20 mouse cellular contexts compared by ENCODE assay signal in the genomic region with DNA sequence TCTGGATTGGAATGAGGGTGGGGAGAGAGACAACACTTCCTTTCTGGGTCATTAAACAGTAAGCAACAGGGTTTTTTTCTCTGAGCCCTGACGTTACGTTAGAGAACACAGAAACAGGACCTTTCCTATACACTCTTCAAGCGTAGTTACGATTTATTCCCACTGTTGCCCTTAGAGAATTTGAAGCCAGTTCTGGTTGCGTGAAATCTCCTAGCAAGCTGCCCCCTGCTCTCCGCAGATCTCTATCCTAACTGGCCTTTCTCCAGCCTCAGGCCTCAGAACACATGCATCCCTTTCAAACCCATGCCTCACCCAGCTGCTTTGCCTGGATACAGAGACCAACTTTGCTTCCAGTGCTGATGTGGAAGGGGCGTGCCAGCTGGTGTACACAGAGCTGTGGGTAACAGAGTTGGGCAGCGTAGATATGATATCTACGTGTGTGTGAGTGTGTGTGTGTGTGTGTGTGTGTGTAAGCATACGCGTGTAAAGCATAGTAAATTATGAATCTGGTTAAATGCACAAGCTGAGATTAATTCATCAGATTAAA. TPM values are rescaled to one million over a fixed set of nuclear protein-coding genes. Genes with fewer than 3 reads are reported as not detected.
DNase-seq lines count a peak whose midpoint lies in the region; ATAC-seq and TF ChIP-seq lines count a peak whose summit lies in the region.
"Had no signal": no experiment of that assay in that cellular context is flagged by ENCODE, and none has a peak within 500 bp of the region (broad histone marks: within the 10 kb centered on the region; RNA-seq: fewer than 3 reads in every experiment).

No protein-coding gene starts in this region.

- TF ChIP-seq EP300 in lung, postnatal 0 days (IDR thresholded peaks at IDR 0.05) = no peak

- no peaks in the 10 kb centered on the region for H3K9me3 ChIP-seq in embryonic facial prominence, embryonic 14.5 days (ENCODE audit: control insufficient read depth, low read length)
- H3K9me3 ChIP-seq in embryonic facial prominence, embryonic 10.5 days = no peaks in the 10 kb centered on the region
- H3K9me3 ChIP-seq in hindbrain, embryonic 16.5 days (ENCODE audit: control insufficient read depth, low read length) = no peaks in the 10 kb centered on the region
- H3K9me3 ChIP-seq in hindbrain, embryonic 14.5 days (ENCODE audit: control insufficient read depth, low read length) = no peaks in the 10 kb centered on the region
- no peaks in the 10 kb centered on the region for H3K9me3 ChIP-seq in neural tube, embryonic 14.5 days (ENCODE audit: control insufficient read depth, low read length)
- H3K9me3 ChIP-seq in lung, postnatal 0 days (ENCODE audit: low read length) = no peaks in the 10 kb centered on the region
- H3K9me3 ChIP-seq: forebrain, embryonic 15.5 days; megakaryocyte, embryonic 14.5 days had no signal

- no peak for ATAC-seq in embryonic facial prominence, embryonic 14.5 days (ENCODE audit: low read depth)
- 0 out of 2 replicates have a peak, but pooled peaks have one; percentile 45 for ATAC-seq in hindbrain, embryonic 16.5 days
- no peak for ATAC-seq in hindbrain, embryonic 14.5 days (ENCODE audit: low FRiP score)
- 0 out of 2 replicates have a peak, but pooled peaks have one; percentile 24 for ATAC-seq in neural tube, embryonic 14.5 days (ENCODE audit: low read depth)
- ATAC-seq in lung, postnatal 0 days = no peak
- ATAC-seq: CD4-positive, CD25-positive, alpha-beta regulatory T cell, adult 4 months; forebrain, embryonic 15.5 days; intestine, postnatal 0 days had no signal

- 59% methylated on average over 11 of the region's 11 CpGs for WGBS in embryonic facial prominence, embryonic 14.5 days
- WGBS in embryonic facial prominence, embryonic 10.5 days = 62% methylated on average over 11 of the region's 11 CpGs
- WGBS in hindbrain, embryonic 16.5 days = 53% methylated on average over 11 of the region's 11 CpGs
- WGBS in hindbrain, embryonic 14.5 days = 51% methylated on average over 11 of the region's 11 CpGs
- 50% methylated on average over 11 of the region's 11 CpGs for WGBS in neural tube, embryonic 14.5 days
- WGBS in lung, postnatal 0 days = 60% methylated on average over 11 of the region's 11 CpGs

- H3K27me3 ChIP-seq in embryonic facial prominence, embryonic 14.5 days (replicated peaks; ENCODE audit: control insufficient read depth, insufficient read depth, low read length) = peaks cover 8% of the 10 kb centered on the region
- peaks cover 50% of the 10 kb centered on the region for H3K27me3 ChIP-seq in embryonic facial prominence, embryonic 10.5 days (replicated peaks; ENCODE audit: low read depth, poor library complexity, severe bottlenecking)
- no peaks in the 10 kb centered on the region for H3K27me3 ChIP-seq in hindbrain, embryonic 16.5 days (replicated peaks; ENCODE audit: control insufficient read depth, insufficient read depth, low read length)
- H3K27me3 ChIP-seq in hindbrain, embryonic 14.5 days (ENCODE audit: control insufficient read depth, insufficient read depth, low read length) = no peaks in the 10 kb centered on the region
- H3K27me3 ChIP-seq in neural tube, embryonic 14.5 days (ENCODE audit: control insufficient read depth, insufficient read depth, low read length) = no peaks in the 10 kb centered on the region
- no peaks in the 10 kb centered on the region for H3K27me3 ChIP-seq in lung, postnatal 0 days (replicated peaks; ENCODE audit: insufficient read depth, low read length)
- H3K27me3 ChIP-seq: forebrain, embryonic 15.5 days had no signal

- H3K4me3 ChIP-seq in embryonic facial prominence, embryonic 14.5 days (ENCODE audit: low read depth, low read length) = no peak overlapping the region
- H3K4me3 ChIP-seq in embryonic facial prominence, embryonic 10.5 days = no peak overlapping the region
- H3K4me3 ChIP-seq in hindbrain, embryonic 16.5 days (ENCODE audit: low read length) = no peak overlapping the region
- no peak overlapping the region for H3K4me3 ChIP-seq in hindbrain, embryonic 14.5 days (replicated peaks; ENCODE audit: low read length)
- H3K4me3 ChIP-seq in neural tube, embryonic 14.5 days (ENCODE audit: low read depth, low read length) = no peak overlapping the region
- H3K4me3 ChIP-seq in lung, postnatal 0 days (ENCODE audit: low read depth, low read length) = no peak overlapping the region
- H3K4me3 ChIP-seq: forebrain, embryonic 15.5 days; gastrocnemius, adult 2 months; heart, adult 2 months; megakaryocyte, embryonic 14.5 days had no signal

- H3K27ac ChIP-seq in embryonic facial prominence, embryonic 14.5 days (replicated peaks; ENCODE audit: low read depth, low read length) = no peak overlapping the region
- no peak overlapping the region for H3K27ac ChIP-seq in embryonic facial prominence, embryonic 10.5 days (replicated peaks)
- no peak overlapping the region for H3K27ac ChIP-seq in hindbrain, embryonic 16.5 days (ENCODE audit: low read depth, low read length)
- H3K27ac ChIP-seq in hindbrain, embryonic 14.5 days = no peak overlapping the region
- H3K27ac ChIP-seq in neural tube, embryonic 14.5 days (ENCODE audit: low read depth, low read length) = no peak overlapping the region
- no peak overlapping the region for H3K27ac ChIP-seq in lung, postnatal 0 days (ENCODE audit: low read length)
- H3K27ac ChIP-seq: forebrain, embryonic 15.5 days; gastrocnemius, adult 2 months; heart, adult 2 months had no signal

- H3K36me3 ChIP-seq in embryonic facial prominence, embryonic 14.5 days (ENCODE audit: control insufficient read depth, insufficient read depth, low read length) = no peaks in the 10 kb centered on the region
- no peaks in the 10 kb centered on the region for H3K36me3 ChIP-seq in embryonic facial prominence, embryonic 10.5 days (replicated peaks)
- no peaks in the 10 kb centered on the region for H3K36me3 ChIP-seq in hindbrain, embryonic 16.5 days (ENCODE audit: control insufficient read depth, insufficient read depth, low read length)
- H3K36me3 ChIP-seq in hindbrain, embryonic 14.5 days (replicated peaks; ENCODE audit: control insufficient read depth, insufficient read depth) = no peaks in the 10 kb centered on the region
- H3K36me3 ChIP-seq in neural tube, embryonic 14.5 days (ENCODE audit: control insufficient read depth, insufficient read depth, low read length) = no peaks in the 10 kb centered on the region
- no peaks in the 10 kb centered on the region for H3K36me3 ChIP-seq in lung, postnatal 0 days (ENCODE audit: insufficient read depth, low read length)
- H3K36me3 ChIP-seq: forebrain, embryonic 15.5 days had no signal

- no peak overlapping the region for H3K4me2 ChIP-seq in embryonic facial prominence, embryonic 14.5 days (ENCODE audit: low read depth, low read length)
- H3K4me2 ChIP-seq in hindbrain, embryonic 16.5 days (ENCODE audit: low read length) = no peak overlapping the region
- no peak overlapping the region for H3K4me2 ChIP-seq in hindbrain, embryonic 14.5 days (replicated peaks)
- no peak overlapping the region for H3K4me2 ChIP-seq in neural tube, embryonic 14.5 days (ENCODE audit: low read depth, low read length)
- no peak overlapping the region for H3K4me2 ChIP-seq in lung, postnatal 0 days (replicated peaks; ENCODE audit: low read depth, low read length)
- H3K4me2 ChIP-seq: forebrain, embryonic 15.5 days had no signal

- no peak overlapping the region for H3K9ac ChIP-seq in embryonic facial prominence, embryonic 14.5 days (ENCODE audit: low read depth, low read length)
- H3K9ac ChIP-seq in hindbrain, embryonic 16.5 days (ENCODE audit: low read depth, low read length) = no peak overlapping the region
- no peak overlapping the region for H3K9ac ChIP-seq in hindbrain, embryonic 14.5 days
- no peak overlapping the region for H3K9ac ChIP-seq in neural tube, embryonic 14.5 days (replicated peaks; ENCODE audit: low read depth, low read length)
- H3K9ac ChIP-seq in lung, postnatal 0 days (replicated peaks; ENCODE audit: low read depth) = no peak overlapping the region
- H3K9ac ChIP-seq: forebrain, embryonic 15.5 days had no signal

- no peaks in the 10 kb centered on the region for H3K4me1 ChIP-seq in embryonic facial prominence, embryonic 14.5 days (ENCODE audit: control insufficient read depth, insufficient read depth, low read length)
- H3K4me1 ChIP-seq in embryonic facial prominence, embryonic 10.5 days = peaks cover 16% of the 10 kb centered on the region; the same call in 1 of the 2 replicates
- peaks cover 5% of the 10 kb centered on the region; the same call in 1 of the 2 replicates for H3K4me1 ChIP-seq in hindbrain, embryonic 16.5 days (ENCODE audit: control insufficient read depth, insufficient read depth, low read depth, low read length)
- peaks cover 8% of the 10 kb centered on the region; the same call in 1 of the 2 replicates for H3K4me1 ChIP-seq in hindbrain, embryonic 14.5 days (replicated peaks; ENCODE audit: control insufficient read depth, insufficient read depth, low read length)
- H3K4me1 ChIP-seq in neural tube, embryonic 14.5 days (ENCODE audit: control insufficient read depth, insufficient read depth, low read length) = no peaks in the 10 kb centered on the region
- no peaks in the 10 kb centered on the region for H3K4me1 ChIP-seq in lung, postnatal 0 days (ENCODE audit: insufficient read depth, low read depth, low read length)
- H3K4me1 ChIP-seq: megakaryocyte, embryonic 14.5 days had no signal

- TF ChIP-seq CTCF in lung, postnatal 0 days (IDR thresholded peaks at IDR 0.05) = no peak

- peak; percentile 10 for DNase-seq in embryonic facial prominence, embryonic 14.5 days (ENCODE audit: low spot score)
- DNase-seq in embryonic facial prominence, embryonic 10.5 days (ENCODE audit: low spot score) = no peak
- DNase-seq in hindbrain, embryonic 14.5 days (ENCODE audit: low spot score) = no peak
- no peak for DNase-seq in neural tube, embryonic 10.5 days (ENCODE audit: extremely low spot score, low spot score)
- DNase-seq in lung, postnatal 0 days (ENCODE audit: low spot score) = no peak
- no peak for DNase-seq in thymus, postnatal 4 days
- DNase-seq: cerebellum, adult 9-11 months; gastrocnemius, adult 2 months; heart, adult 2 months; kidney, postnatal 14 days; layer of hippocampus, adult 9-11 months; right cerebral cortex, adult 18-20 months; spleen, adult 18-20 months; thymus, adult 2 months had no signal

RNA-seq across cellular contexts. Expression of a gene that starts 38.2 kb away (rescaled TPM):
- 48.3 and 52.2 TPM in 2 replicates for polyA plus RNA-seq in embryonic facial prominence, embryonic 14.5 days (2014; fragmentation: Nextera tagmentation; extraction: Ambion mirVana)
- polyA plus RNA-seq in embryonic facial prominence, embryonic 10.5 days (2016; fragmentation: Nextera tagmentation; extraction: Ambion mirVana) = 32.2 and 35.7 TPM in 2 replicates
- 148 and 169 TPM in 2 replicates for polyA plus RNA-seq in hindbrain, embryonic 16.5 days (2015; fragmentation: Nextera tagmentation; extraction: Ambion mirVana)
- 180 and 204 TPM in 2 replicates for polyA plus RNA-seq in hindbrain, embryonic 14.5 days (2014; fragmentation: Nextera tagmentation; extraction: Ambion mirVana)
- polyA plus RNA-seq in neural tube, embryonic 14.5 days (2014; fragmentation: Nextera tagmentation; extraction: Ambion mirVana) = 209 and 231 TPM in 2 replicates
- polyA plus RNA-seq in lung, postnatal 0 days (2015; fragmentation: Nextera tagmentation; extraction: Ambion mirVana) = 3.9 and 4.4 TPM in 2 replicates

Comparison
In these comparisons a context has a peak if more than half of its experiments do, and no peak if none do; other contexts are left out.
1. ATAC-seq: peak in hindbrain, embryonic 16.5 days (single experiment) and neural tube, embryonic 14.5 days (single experiment); none in embryonic facial prominence, embryonic 14.5 days (single experiment), hindbrain, embryonic 14.5 days (single experiment) and lung, postnatal 0 days (single experiment).